Mouse (Mus musculus) ES-E14 (cell line): Measurements from ENCODE around the gene Iffo2. TPM values are rescaled to one million over a fixed set of nuclear protein-coding genes. Genes with fewer than 3 reads are reported as not detected.

Experiments
- DNase-seq: peaks from one replicate; pipeline ENCODE4 v3.0.0-alpha.2; 2013; ENCODE audit warnings: low read depth, low spot score
- H3K27ac ChIP-seq: 2 replicates; pipeline ENCODE4 v1.5.1; 2012; ENCODE audit warnings: low read depth, mild to moderate bottlenecking, low read length, moderate library complexity, mixed read lengths; ENCODE audit not compliant: poor library complexity, insufficient read depth, severe bottlenecking
- H3K36me3 ChIP-seq: 2 replicates; pipeline ENCODE4 v1.6.1; 2012; ENCODE audit warnings: mild to moderate bottlenecking, low read length, moderate library complexity, mixed read lengths; ENCODE audit not compliant: control insufficient read depth, poor library complexity, insufficient read depth, severe bottlenecking
- H3K4me1 ChIP-seq, 2 experiments: fragments of 150-350 bp in 1 of 2; sonication (generic) in 1 of 2; 2 replicates each; pipeline ENCODE4 v1.6.1; 2012; ENCODE audit warnings: low read length in 2 of 2, mild to moderate bottlenecking in 1 of 2, mixed read lengths in 1 of 2; ENCODE audit not compliant: control insufficient read depth in 2 of 2, insufficient read depth in 2 of 2, poor library complexity in 1 of 2
- H3K4me3 ChIP-seq, 2 experiments: fragments of 150-350 bp in 1 of 2; sonication (generic) in 1 of 2; 2 replicates each; pipeline ENCODE4 v1.5.1; 2012; ENCODE audit warnings: low read length in 2 of 2, low read depth in 1 of 2, mild to moderate bottlenecking in 1 of 2, mixed read lengths in 1 of 2; ENCODE audit not compliant: insufficient read depth in 1 of 2, poor library complexity in 1 of 2, severe bottlenecking in 1 of 2
- H3K9ac ChIP-seq: 2 replicates; pipeline ENCODE4 v1.6.1; 2012; ENCODE audit warnings: low read depth, mild to moderate bottlenecking, low read length, mixed read lengths; ENCODE audit not compliant: poor library complexity, insufficient read depth, severe bottlenecking
- H3K9me3 ChIP-seq: fragments of 150-350 bp; sonication (generic); 2 replicates; pipeline ENCODE4 v1.6.1; 2012; ENCODE audit warnings: low read depth, mild to moderate bottlenecking, low read length; ENCODE audit not compliant: control insufficient read depth, insufficient read depth
- CHD2 ChIP-seq: IDR thresholded peaks from 2 replicates; pipeline ENCODE4 v1.6.1; 2014; ENCODE audit warnings: mild to moderate bottlenecking, low read depth, low read length, inconsistent platforms
- HCFC1 ChIP-seq: IDR thresholded peaks from 2 replicates; pipeline ENCODE4 v1.6.1; 2012; ENCODE audit warnings: low read length, inconsistent platforms, borderline replicate concordance; ENCODE audit not compliant: insufficient read depth
- MAFK ChIP-seq: IDR thresholded peaks from 2 replicates; pipeline ENCODE4 v1.6.1; 2014; ENCODE audit warnings: mild to moderate bottlenecking, low read depth, low read length, inconsistent platforms; ENCODE audit not compliant: insufficient read depth
- ZC3H11A ChIP-seq: IDR thresholded peaks from 2 replicates; pipeline ENCODE4 v1.6.1; 2012; ENCODE audit warnings: low read depth, mild to moderate bottlenecking, inconsistent platforms, low read length, borderline replicate concordance
- ZNF384 ChIP-seq: IDR thresholded peaks from 2 replicates; pipeline ENCODE4 v1.6.1; 2012; ENCODE audit warnings: low read depth, low read length, inconsistent platforms
- in situ Hi-C, 2 experiments: fragments of 600-800 bp; cut with MboI; formaldehyde crosslinking; loops; one replicate each; pipeline ENCODE4 v1.15.1; 2025; ENCODE audit warnings: low sequenced_read_pairs in 2 of 2, inconsistent platforms in 1 of 2; ENCODE audit not compliant: unreplicated experiment in 2 of 2
- total RNA-seq: library from RNA; depleted of rRNA; stranded (reverse); fragments of 300-350 nt; gene quantifications from 2 replicates; pipeline ENCODE4 v1.2.3, GENCODE M21; 2012

Gene Iffo2
- total RNA-seq, 1 experiment = 19.3 TPM

- in situ Hi-C loops = no loop called here
- H3K9me3 ChIP-seq = no peaks in the 10 kb centered on the region
- no peak overlapping the region for H3K4me3 ChIP-seq
- H3K9ac ChIP-seq = no peak overlapping the region
- peaks cover 19% of the 10 kb centered on the region for H3K36me3 ChIP-seq
- peak; percentile 72; the same call in 1 of the 2 replicates for TF ChIP-seq ZC3H11A
- no peak for TF ChIP-seq CHD2
- DNase-seq = peak; percentile 49
- H3K4me1 ChIP-seq = peaks cover 2 to 15% of the 10 kb centered on the region in 2 experiments; a peak in 2 of 4 replicates
- H3K27ac ChIP-seq = no peak overlapping the region
These were observed 106.0 kb downstream of the Iffo2 start for GRCm38 (mm10) chr4:139636373-139636772.

GRCm38 (mm10) chr4:139637847-139638246, 107.5 kb downstream of the Iffo2 start:
- in situ Hi-C loops = no loop called here
- Histone ChIP-seq H3K9ac (no peak overlapping the region), H3K27ac (no peak overlapping the region), H3K4me1 (peaks cover 0 to 22% of the 10 kb centered on the region in 2 experiments; a peak in 2 of 4 replicates), H3K4me3 (no peak overlapping the region), H3K9me3 (no peaks in the 10 kb centered on the region), H3K36me3 (peaks cover 23% of the 10 kb centered on the region)
- DNase-seq = no peak
- TF ChIP-seq CHD2 = no peak
- no peak for TF ChIP-seq ZNF384
- TF ChIP-seq HCFC1 = no peak

GRCm38 (mm10) chr4:139638356-139638755, 108.0 kb downstream of the Iffo2 start:
- in situ Hi-C loops = no loop called here
- no peak overlapping the region for H3K9ac ChIP-seq

GRCm38 (mm10) chr4:139639801-139640200, 109.5 kb downstream of the Iffo2 start:
- no peak overlapping the region for H3K9ac ChIP-seq
- no peaks in the 10 kb centered on the region for H3K9me3 ChIP-seq
- H3K27ac ChIP-seq = no peak overlapping the region
- peaks cover 36% of the 10 kb centered on the region for H3K36me3 ChIP-seq
- no peak for DNase-seq
- no peak overlapping the region for H3K4me3 ChIP-seq
- in situ Hi-C loops = loop anchor here in 1 of 2 experiments (5.0 kb wide), 1 partner anchor 218 kb away; no protein-coding TSS in a partner anchor
- TF ChIP-seq CHD2 = no peak
- no peak for TF ChIP-seq ZC3H11A
- TF ChIP-seq ZNF384 = no peak
- TF ChIP-seq MAFK = no peak
- TF ChIP-seq HCFC1 = no peak
- peaks cover 0 to 31% of the 10 kb centered on the region in 2 experiments; a peak in 2 of 4 replicates for H3K4me1 ChIP-seq

More at GRCm38 (mm10) chr4:139638356-139638755, 108.0 kb downstream of the Iffo2 start:
- no peak for DNase-seq
- no peak overlapping the region for H3K27ac ChIP-seq
- H3K4me1 ChIP-seq = peaks cover 0 to 26% of the 10 kb centered on the region in 2 experiments; a peak in 2 of 4 replicates
- no peaks in the 10 kb centered on the region for H3K9me3 ChIP-seq
- H3K36me3 ChIP-seq = peaks cover 27% of the 10 kb centered on the region
- H3K4me3 ChIP-seq = no peak overlapping the region
- no peak for TF ChIP-seq CHD2
- no peak for TF ChIP-seq ZNF384
- no peak for TF ChIP-seq HCFC1
- TF ChIP-seq MAFK = no peak
- no peak for TF ChIP-seq ZC3H11A

- H3K9ac ChIP-seq = no peak overlapping the region
- peaks cover 40% of the 10 kb centered on the region for H3K36me3 ChIP-seq
- H3K9me3 ChIP-seq = no peaks in the 10 kb centered on the region
- TF ChIP-seq ZNF384 (no peak), HCFC1 (no peak), ZC3H11A (no peak), MAFK (no peak), CHD2 (no peak)
- H3K4me3 ChIP-seq = no peak overlapping the region
- peaks cover 0 to 31% of the 10 kb centered on the region in 2 experiments; a peak in 2 of 4 replicates for H3K4me1 ChIP-seq
- in situ Hi-C loops = loop anchor here in 1 of 2 experiments (5.0 kb wide), 1 partner anchor 217 kb away; no protein-coding TSS in a partner anchor
- DNase-seq = no peak
- no peak overlapping the region for H3K27ac ChIP-seq
These were observed 110.0 kb downstream of the Iffo2 start for GRCm38 (mm10) chr4:139640333-139640732.
